Comparison of ENCODE assay signal across 22 mouse cellular contexts in the genomic region with DNA sequence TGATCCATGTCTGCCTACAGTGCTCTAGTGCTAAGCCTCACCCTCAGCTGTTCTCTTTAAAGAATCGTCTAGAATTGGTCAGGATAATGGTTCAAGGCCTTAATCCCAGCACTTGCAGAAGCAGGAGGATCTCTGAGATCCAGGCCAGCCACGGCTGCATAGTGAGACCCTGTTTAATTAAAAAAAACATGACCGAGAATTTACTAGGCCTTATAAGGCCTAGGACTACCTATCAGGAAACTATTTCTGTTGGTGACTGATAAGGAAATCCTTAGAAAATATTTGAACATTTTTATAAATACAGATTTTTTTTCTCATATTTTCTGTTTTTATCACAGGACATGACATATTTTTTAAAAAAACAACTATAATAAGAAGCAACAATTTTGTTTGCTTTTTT. TPM values are rescaled to one million over a fixed set of nuclear protein-coding genes. Genes with fewer than 3 reads are reported as not detected.
"Had no signal": no experiment of that assay in that cellular context is flagged by ENCODE, and none has a peak within 500 bp of the region (broad histone marks: within the 10 kb centered on the region; RNA-seq: fewer than 3 reads in every experiment).

No protein-coding gene starts in this region.

- H3K9me3 ChIP-seq: heart, embryonic 13.5 days; heart, embryonic 15.5 days; hindbrain, embryonic 13.5 days; hindbrain, embryonic 15.5 days; limb, embryonic 10.5 days; limb, embryonic 12.5 days had no signal

- H3K27ac ChIP-seq: heart, embryonic 13.5 days; heart, embryonic 15.5 days; hindbrain, embryonic 13.5 days; hindbrain, embryonic 15.5 days; hindbrain, postnatal 0 days; layer of hippocampus, adult 2 months; left cerebral cortex, adult 2 months; limb, embryonic 10.5 days; limb, embryonic 12.5 days had no signal

- H3K4me2 ChIP-seq: heart, embryonic 11.5 days; heart, embryonic 13.5 days; heart, embryonic 15.5 days; hindbrain, embryonic 13.5 days; hindbrain, embryonic 15.5 days; limb, embryonic 12.5 days had no signal

- H3K4me3 ChIP-seq: heart, embryonic 13.5 days; heart, embryonic 15.5 days; hindbrain, embryonic 13.5 days; hindbrain, embryonic 15.5 days; layer of hippocampus, adult 2 months; left cerebral cortex, adult 2 months; limb, embryonic 10.5 days; limb, embryonic 12.5 days had no signal

- H3K27me3 ChIP-seq: heart, embryonic 13.5 days; heart, embryonic 15.5 days; hindbrain, embryonic 13.5 days; hindbrain, embryonic 15.5 days; limb, embryonic 12.5 days had no signal

- H3K4me1 ChIP-seq: heart, embryonic 13.5 days; heart, embryonic 15.5 days; hindbrain, embryonic 13.5 days; hindbrain, embryonic 15.5 days; limb, embryonic 10.5 days; limb, embryonic 12.5 days had no signal

- H3K36me3 ChIP-seq: hindbrain, embryonic 15.5 days; limb, embryonic 12.5 days had no signal

- ATAC-seq: hindbrain, postnatal 0 days; intestine, embryonic 16.5 days had no signal

- H3K9ac ChIP-seq: heart, embryonic 13.5 days; heart, embryonic 15.5 days; hindbrain, embryonic 13.5 days; hindbrain, embryonic 15.5 days; limb, embryonic 12.5 days had no signal

- DNase-seq: gastrocnemius, postnatal 14 days; gastrocnemius, postnatal 36 days; heart, adult 18-20 months; heart, postnatal 14 days; heart, postnatal 36 days; kidney, adult 11 months; kidney, adult 8-10 months; kidney, postnatal 10 days; kidney, postnatal 25 days; kidney, postnatal 4 days had no signal

RNA-seq across cellular contexts. Expression of a gene that starts 44.4 kb away (rescaled TPM):
- total RNA-seq: hematopoietic stem cell, adult 5-6 weeks had no signal
